Comparison of ENCODE assay signal across 1 mouse cellular context in the genomic region with DNA sequence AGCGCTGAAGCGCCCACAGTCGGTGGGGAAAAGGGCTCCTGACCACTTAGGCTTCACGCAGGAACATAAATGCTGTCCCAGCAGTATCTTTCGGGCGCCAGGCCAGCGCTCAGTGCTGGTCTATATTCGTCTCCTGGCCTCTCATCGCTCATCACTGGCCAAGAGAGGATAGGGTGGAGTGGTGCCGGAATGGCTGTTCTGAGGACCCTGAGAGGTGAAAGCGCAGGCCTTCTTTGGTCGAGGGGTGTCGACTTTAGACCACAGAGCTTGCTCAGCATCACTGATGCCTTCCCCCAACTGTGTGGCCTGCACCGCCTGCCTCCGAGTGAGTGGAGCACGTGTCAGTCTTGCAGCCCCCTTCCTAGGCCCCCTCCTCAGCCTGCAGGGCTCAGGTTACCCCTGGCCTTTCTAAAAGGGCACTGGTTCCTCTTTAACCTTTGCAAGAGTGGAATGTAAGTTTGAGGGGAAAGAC.
A peak's percentile ranks its signal among the peaks of the same experiment; 100 is the strongest.
TF ChIP-seq lines count a peak whose summit lies in the region.

No protein-coding gene starts in this region.

TF ChIP-seq in CH12.LX, 34 proteins besides CTCF, POLR2A, EP300 and RAD21:
- TF ChIP-seq TBP (conservative IDR thresholded peaks at IDR 0.05; ENCODE audit: low read depth, low read length) (no peak), SIN3A (IDR thresholded peaks at IDR 0.05; ENCODE audit: low read length) (no peak), RCOR1 (conservative IDR thresholded peaks at IDR 0.05; ENCODE audit: low read depth, low read length) (no peak), MYC (IDR thresholded peaks at IDR 0.05; ENCODE audit: low read depth, low read length) (0 out of 2 replicates have a peak, but pooled peaks have one; percentile 15), ZMIZ1 (IDR thresholded peaks at IDR 0.05; ENCODE audit: low read depth, low read length) (no peak), GABPA (IDR thresholded peaks at IDR 0.05; ENCODE audit: insufficient replicate concordance, low read depth, low read length) (no peak), MXI1 (IDR thresholded peaks at IDR 0.05; ENCODE audit: low read depth, low read length) (no peak), BHLHE40 (IDR thresholded peaks at IDR 0.05; ENCODE audit: low read depth, low read length) (peak; percentile 74), CHD2 (IDR thresholded peaks at IDR 0.05; ENCODE audit: low read length) (no peak), ZC3H11A (IDR thresholded peaks at IDR 0.05; ENCODE audit: low read depth, low read length) (no peak), CHD1 (IDR thresholded peaks at IDR 0.05; ENCODE audit: low read depth, low read length) (0 out of 2 replicates have a peak, but pooled peaks have one; percentile 18), E2F4 (IDR thresholded peaks at IDR 0.05; ENCODE audit: insufficient replicate concordance, low read depth, low read length) (no peak), MAX (IDR thresholded peaks at IDR 0.05; ENCODE audit: low read length) (peak; percentile 76), ZNF384 (IDR thresholded peaks at IDR 0.05; ENCODE audit: low read depth, low read length) (no peak)
TF ChIP-seq in CH12.LX: peak in this region for 4.
